Mouse (Mus musculus): ENCODE results near the gene Senp6. TPM values are rescaled to one million over a fixed set of nuclear protein-coding genes. Genes with fewer than 3 reads are reported as not detected.
"Not testable (repeated sequence)": the region's sequence is repeated elsewhere in the genome, so short reads cannot be mapped to it uniquely, and the experiment has no call there.

Senp6 gene
- 158 to 223 TPM (median 179 TPM) in 3 replicates for total RNA-seq (2017)

DNA sequence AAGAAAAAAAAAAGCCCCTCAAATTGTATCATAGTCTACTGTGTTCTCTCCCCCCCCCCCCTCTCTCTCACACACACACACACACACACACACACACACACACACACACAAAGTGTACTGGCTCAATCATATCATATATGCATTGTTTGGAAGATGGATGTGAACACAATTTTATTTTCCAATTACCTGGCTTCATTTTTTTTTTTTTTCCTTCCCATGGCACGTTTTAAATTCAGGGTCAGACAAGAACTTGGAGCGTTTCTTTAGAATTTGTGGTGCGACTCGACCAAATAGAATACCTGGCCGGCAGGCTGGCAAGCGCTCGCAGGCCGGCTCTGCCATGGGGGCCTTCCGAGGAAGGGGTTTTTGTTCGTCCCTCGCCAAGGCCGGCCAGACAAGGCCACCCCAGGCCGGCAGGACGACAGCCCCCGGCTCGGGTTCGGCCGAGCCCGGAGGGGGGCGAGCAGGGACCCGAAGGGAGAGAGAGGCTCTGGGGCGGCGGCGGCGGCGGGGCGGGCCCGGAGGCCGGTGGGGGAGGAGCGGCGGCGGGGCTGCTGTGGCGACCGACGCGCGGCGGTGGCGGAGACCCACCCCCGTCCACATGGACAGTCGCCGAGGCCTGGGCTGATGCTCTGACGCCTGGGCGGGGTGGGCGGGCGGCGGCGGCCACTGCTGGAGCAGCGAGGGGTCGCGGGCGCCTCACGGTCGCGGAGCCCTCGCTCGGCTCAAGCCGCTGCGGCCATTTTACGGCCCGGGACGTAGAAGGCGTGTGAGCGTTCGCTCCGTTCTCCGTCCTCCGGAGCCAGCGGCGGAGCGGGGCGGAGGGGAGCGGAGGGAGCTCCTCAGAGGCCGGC, at the start of gene Senp6:
Gene Senp6 (plus strand): TSS at position 537 of the 854 bp plus-strand sequence.
- peak; percentile 51 for ATAC-seq (replicated peaks; ENCODE audit: insufficient number of reproducible peaks, low FRiP score, low TSS enrichment, poor library complexity, severe bottlenecking)

DNA sequence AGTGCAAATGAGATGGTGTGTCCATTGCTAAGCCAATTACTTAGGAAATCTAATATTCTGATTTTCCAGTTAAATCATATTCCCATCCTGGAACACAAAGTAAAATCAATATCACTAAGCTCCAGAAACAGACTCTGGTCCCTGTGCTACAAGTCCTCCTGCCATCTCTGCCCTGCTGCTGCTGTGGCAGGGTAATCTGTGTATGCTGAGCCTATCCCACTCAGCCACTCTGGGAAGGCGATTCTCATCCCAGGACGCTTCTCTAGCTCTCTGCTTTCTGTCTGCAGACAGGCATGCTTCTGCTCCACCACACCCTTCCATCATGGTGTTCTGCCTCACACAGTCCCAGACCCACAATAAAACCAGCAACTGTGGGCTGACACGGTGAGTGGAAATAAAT, 46.3 kb upstream of the Senp6 start:
- ATAC-seq (replicated peaks; ENCODE audit: insufficient number of reproducible peaks, low FRiP score, low TSS enrichment, poor library complexity, severe bottlenecking): no peak

DNA sequence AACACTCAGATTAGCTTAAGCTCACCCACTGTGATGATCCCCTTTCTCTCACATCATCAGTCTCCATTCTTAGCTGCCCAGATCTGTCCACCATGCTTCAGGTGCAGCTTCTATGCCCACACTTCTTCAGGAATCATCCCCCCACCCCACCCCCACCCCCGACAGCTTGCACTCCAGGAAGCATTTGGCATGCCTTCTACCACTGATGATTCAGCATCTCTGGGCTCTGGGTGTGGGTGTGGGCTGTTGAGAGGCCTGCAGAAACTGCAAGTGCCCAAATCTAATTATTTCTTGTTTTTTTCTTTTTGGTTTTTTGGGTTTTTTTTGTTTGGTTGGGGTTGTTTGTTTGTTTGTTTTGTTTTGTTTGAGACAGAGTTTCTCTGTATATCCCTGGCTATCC, 45.1 kb upstream of the Senp6 start:
- no peak for ATAC-seq (replicated peaks; ENCODE audit: insufficient number of reproducible peaks, low FRiP score, low TSS enrichment, poor library complexity, severe bottlenecking)

DNA sequence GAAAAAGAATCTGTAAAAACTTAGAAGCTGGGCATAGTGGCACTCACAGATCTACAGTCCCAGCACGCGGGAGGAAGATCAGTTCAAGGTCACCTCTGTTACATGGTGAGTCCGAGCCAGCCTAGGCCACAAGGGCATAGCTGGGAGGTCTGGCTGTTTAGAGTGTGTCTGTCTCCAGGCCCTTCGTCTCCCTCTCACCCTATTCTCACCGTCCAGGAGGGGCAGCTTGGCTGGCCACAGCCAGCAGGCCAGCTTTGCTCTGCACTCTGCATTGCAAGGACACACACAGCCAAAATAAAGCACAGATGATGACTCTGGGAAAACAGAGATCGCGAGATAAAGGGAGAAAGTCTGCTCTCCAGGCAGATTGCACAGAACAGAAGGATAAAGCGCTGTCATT, 43.9 kb upstream of the Senp6 start:
- ATAC-seq (replicated peaks; ENCODE audit: insufficient number of reproducible peaks, low FRiP score, low TSS enrichment, poor library complexity, severe bottlenecking): no peak

DNA sequence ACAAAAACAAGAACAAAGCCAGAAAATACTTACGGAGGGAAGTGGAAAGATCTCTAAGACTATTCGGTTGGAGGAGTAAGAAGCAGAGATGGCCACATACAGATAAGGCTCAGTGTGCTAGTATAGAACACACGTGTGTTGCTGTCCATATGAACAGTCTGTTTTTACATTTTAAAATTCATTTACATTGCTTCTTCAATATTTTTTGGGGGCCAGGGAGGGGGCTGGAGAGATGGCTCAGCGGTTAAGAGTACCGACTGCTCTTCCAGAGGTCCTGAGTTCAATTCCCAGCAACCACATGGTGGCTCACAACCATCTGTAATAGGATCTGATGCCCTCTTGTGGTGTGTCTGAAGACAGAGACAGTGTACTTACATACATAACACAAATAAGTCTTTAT, 41.4 kb upstream of the Senp6 start:
- ATAC-seq (replicated peaks; ENCODE audit: insufficient number of reproducible peaks, low FRiP score, low TSS enrichment, poor library complexity, severe bottlenecking): not testable (repeated sequence)

DNA sequence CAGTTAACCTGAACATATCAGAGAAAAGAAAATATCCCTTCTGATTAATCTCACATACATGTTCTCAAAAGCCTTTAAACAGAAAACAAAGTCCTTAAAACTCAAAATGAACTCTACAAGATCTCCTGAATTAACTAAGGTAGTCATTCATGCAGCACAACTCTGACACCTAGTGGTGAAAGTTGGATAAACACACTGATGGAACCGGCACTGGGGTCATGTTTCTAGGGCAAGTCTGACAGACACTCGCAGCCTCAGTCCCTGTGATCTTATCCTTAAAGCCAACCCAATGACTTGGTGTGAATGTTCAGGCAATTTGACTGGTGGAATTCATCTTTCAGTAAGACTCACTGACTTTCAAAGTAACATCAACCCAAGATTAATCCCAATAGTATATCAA, 40.7 kb upstream of the Senp6 start:
- no peak for ATAC-seq (replicated peaks; ENCODE audit: insufficient number of reproducible peaks, low FRiP score, low TSS enrichment, poor library complexity, severe bottlenecking)

DNA sequence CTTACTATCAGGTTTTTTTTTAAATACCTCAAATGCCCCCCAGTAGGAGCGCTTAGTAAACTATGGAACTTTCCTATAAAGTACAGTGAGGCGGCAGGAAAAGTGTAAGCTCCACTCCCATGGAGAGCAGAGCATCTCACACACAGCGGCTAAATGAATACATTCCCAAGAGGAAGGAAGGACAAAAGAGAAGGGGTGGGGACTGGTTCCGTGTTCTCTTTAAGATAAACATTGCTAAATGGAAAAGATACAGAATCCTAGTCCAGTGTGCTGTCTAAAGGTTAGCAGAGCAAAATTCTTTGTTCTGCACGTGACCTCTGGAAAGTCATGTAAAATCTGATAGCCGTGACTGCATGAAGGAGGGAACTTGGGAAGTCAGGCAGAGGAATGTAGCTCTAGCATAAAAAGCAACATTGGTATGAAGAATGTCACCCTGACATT, 40.1 kb upstream of the Senp6 start:
- no peak for ATAC-seq (replicated peaks; ENCODE audit: insufficient number of reproducible peaks, low FRiP score, low TSS enrichment, poor library complexity, severe bottlenecking)

DNA sequence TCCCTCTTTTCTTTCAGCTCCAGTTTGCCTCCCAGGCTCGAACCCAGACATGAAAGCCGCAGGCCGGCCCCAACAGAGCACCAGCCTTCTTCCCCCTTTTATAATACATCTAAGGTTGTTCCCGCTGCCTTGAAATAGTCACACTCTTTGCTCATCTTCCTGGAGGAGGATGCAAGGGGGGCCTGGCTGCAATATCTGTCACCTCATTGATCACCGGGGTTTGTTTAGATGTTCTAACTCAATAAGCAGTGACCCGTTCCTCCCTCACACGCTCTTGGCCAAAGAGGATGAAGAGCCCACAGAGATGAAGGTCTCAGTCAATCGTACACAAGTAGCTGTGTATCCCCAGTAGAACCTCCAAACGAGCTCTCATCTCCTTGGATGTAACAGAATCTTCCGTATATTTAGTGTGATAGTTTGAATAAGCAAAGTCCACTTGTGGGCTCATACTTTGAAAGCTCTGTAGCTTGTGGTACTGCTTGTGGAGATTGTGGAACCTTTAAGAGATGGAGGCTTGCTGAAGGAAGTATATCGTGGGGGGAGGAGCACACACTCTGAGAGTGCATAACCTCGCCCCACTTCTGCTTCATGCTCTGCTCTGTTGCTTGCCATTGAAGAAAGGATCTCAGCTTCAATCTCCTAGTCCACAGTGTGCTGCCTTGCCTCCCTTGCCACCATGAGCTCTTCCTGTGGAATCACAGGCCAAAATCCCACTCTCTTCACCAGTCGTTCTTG, 29.3 kb upstream of the Senp6 start:
- no peak for ATAC-seq (replicated peaks; ENCODE audit: insufficient number of reproducible peaks, low FRiP score, low TSS enrichment, poor library complexity, severe bottlenecking)

DNA sequence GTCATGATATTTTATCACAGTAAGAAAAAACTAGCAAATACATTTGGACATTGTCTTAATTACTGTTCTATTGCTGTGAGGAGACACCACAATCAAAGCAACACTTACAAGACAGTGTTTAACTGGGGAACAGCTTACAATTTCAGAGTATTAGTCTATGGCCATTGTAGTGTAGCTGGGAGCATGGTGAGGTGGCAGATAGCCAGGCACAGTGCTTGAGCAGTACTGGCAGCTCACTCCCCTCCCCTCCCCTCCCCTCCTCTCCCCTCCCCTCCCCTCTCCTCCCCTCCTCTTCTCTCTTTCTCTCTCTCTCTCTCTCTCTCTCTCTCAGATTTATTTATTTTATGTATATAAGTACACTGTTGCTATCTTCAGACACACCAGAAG, 28.7 kb upstream of the Senp6 start:
- ATAC-seq (replicated peaks; ENCODE audit: insufficient number of reproducible peaks, low FRiP score, low TSS enrichment, poor library complexity, severe bottlenecking): no peak

DNA sequence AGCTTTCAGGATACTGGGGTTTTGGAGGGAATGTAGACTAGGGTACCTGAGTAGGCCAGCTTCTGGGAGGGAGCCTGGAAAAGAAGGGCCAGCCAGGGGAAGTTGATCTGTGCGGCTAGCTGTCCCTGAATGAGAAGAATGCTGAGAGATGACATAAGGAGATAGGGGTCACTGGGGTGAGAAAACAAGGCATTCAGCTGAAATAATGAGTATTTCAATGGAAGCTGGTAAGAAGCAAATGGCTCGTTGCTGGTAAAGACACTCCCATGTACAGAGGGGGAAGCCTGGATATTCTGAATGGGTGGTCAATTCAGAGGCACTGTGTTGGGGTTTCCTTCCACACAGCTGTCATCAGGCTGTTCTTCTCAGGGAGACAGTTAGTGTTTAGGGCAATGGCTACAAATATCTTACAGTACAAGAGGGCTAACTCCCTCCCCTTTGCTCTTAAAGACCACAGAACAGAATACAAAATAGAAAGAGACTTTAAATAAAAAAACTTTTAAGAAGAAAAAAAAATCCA, 27.3 kb upstream of the Senp6 start:
- no peak for ATAC-seq (replicated peaks; ENCODE audit: insufficient number of reproducible peaks, low FRiP score, low TSS enrichment, poor library complexity, severe bottlenecking)

DNA sequence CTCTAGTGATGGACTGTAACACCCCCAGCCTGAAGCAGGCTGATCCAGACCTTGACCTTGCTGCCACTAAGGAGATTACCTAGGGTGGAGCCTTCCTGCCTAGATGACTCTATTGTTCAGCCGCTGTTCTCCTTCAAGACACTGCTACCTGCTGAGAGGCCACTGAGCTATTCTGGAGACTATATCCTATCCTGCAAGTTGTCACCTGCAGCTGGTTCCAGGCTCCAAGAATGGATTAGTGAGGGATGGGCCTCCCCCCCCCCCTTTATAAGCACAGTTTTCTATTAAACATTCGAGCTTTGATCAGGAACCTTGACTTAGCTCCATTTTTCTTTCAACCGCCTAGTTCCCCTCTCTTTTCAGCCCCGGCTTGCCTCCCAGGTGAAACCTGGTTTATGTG, 22.4 kb upstream of the Senp6 start:
- not testable (repeated sequence) for ATAC-seq (replicated peaks; ENCODE audit: insufficient number of reproducible peaks, low FRiP score, low TSS enrichment, poor library complexity, severe bottlenecking)

DNA sequence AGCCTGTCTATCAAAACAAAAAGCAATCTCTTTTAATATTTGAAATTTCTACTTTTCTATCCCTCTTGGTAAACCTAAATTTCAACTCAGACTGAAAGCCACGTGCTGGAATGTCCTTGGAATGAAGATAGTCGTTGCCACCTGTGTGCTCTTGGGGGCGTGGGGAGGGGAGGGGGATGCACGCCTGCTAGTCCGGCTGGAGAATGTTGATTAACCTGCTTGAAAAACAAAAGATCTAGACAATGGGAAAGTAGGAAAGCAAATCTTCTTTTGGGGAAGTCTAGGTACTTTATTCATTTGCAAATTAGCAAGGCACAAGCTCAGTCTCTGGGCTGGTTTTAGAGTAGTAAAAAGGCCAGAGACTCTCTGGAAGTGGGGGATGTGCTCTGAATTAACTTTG, 17.4 kb upstream of the Senp6 start:
- not testable (repeated sequence) for ATAC-seq (replicated peaks; ENCODE audit: insufficient number of reproducible peaks, low FRiP score, low TSS enrichment, poor library complexity, severe bottlenecking)

DNA sequence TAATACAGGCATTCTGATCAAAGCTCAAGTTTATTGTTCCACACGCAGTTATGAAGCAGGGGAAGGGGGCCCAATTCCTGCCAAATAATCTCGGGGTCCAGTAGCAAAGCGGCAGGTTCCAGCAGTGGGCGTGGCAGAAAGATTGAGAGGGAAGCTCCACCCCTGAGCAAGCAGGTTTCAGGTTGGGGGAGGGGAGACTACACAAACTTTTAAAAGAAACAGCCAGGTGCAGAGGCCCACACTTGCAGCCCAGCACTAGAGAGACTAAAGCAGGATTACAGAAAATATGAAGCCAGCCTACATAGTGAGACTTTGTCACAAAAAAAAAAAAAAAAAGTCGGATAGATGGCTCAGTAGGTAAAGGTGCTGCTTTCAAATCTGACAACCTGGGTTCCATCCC, 13.8 kb upstream of the Senp6 start:
- ATAC-seq (replicated peaks; ENCODE audit: insufficient number of reproducible peaks, low FRiP score, low TSS enrichment, poor library complexity, severe bottlenecking): no peak

DNA sequence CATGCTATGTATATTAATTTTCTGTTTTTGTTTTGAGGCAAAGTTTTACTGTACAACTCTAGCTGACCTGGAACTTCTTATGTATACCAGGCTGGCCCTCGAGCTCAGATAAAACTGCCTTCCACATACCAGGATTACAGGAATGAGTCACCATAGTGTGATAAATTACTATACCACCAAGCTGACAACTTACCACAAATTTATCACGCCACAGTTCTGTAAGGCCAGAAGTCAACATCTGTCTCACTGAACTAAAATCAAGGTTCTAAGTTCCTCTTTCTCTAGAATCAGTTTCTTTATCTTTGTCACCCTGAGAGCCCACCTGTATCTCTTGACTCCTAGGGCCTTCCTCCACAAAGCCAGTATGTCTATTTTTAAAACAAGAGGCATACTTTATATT, 9.0 kb upstream of the Senp6 start:
- no peak for ATAC-seq (replicated peaks; ENCODE audit: insufficient number of reproducible peaks, low FRiP score, low TSS enrichment, poor library complexity, severe bottlenecking)

DNA sequence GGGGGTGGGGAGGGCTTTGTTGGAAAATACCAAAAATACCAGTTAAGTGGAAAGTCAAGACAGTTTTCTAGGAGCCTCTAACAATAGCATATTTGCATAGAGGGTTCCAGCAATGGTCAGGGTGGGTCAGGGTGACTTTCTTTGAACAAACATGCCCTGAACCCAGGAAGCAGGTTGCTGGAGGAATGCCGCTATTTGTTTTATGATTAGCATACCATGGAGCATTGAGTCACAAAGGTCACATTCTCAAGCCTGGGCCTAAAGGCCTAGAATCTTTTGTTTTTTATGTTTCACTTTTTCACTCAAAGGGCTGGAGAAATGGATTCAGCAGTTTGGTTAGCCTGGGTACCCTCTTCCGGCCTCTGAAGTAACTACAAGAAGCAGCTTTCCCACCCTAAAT, 1.2 kb upstream of the Senp6 start:
- not testable (repeated sequence) for ATAC-seq (replicated peaks; ENCODE audit: insufficient number of reproducible peaks, low FRiP score, low TSS enrichment, poor library complexity, severe bottlenecking)

DNA sequence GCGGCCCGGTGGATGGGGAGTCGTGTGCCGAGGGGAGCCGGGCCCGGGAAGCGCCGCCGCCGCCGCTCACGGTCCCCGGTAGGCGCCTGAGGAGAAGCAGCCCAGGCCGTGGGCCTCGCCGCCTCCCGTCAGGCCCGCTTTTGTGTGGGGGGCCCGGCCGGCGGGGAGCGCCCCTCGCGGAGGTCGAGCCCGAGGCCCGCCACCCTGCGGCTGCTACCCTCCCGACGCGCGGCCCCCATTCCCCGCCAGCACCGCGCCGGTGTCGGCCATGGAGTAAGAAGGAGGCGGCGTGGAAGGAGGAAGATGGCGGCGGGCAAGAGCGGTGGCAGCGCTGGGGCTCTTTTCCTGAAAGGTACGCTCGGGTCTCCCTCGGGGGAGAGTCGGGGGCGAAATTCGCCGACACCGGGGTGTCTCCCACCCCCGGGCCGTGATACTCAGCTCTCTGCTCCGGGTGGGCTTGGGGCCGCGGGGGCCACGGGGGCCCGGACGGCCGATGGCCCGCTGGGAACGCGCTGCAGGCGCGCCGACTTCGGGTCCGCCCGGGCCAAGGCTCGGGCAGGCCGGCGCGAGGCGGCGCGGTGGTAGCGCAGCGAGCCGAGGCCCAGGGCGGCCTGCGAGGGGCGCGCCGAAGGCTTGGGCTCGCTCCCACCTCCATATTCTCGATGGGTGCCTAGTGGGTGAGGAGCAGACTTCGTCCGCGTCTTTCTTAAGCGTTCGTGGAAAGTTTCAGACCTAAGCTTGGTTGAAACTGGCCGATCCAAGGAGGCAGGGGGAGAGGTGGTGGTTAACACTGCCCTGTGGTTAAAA, 721 bp downstream of the Senp6 start:
- ATAC-seq (replicated peaks; ENCODE audit: insufficient number of reproducible peaks, low FRiP score, low TSS enrichment, poor library complexity, severe bottlenecking): peak; percentile 67

DNA sequence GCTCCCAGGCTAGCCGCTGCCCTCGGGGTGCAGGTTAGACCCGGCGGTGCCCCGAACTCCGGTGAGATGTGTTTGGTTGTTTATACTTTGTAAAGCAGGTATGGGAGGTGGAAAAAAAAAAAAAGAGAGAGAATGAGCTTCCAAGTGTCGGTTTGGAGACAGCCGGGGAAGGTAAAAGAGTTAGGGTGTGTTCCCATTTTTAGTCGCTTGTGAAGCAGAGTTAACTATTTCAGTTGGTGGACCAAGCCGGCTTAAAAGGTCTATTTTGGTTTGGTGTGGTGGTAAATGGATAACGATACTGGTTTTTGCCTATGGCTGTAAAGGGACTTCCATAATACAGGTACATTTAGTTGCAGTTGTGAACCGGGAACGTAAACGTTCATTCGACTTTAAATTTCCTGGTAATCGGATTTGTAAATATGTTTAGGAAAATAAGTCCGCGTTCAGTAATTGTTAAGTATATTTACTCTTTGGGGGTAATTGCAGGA, 1.4 kb downstream of the Senp6 start:
- no peak; the same call in 1 of the 2 replicates for ATAC-seq (replicated peaks; ENCODE audit: insufficient number of reproducible peaks, low FRiP score, low TSS enrichment, poor library complexity, severe bottlenecking)

DNA sequence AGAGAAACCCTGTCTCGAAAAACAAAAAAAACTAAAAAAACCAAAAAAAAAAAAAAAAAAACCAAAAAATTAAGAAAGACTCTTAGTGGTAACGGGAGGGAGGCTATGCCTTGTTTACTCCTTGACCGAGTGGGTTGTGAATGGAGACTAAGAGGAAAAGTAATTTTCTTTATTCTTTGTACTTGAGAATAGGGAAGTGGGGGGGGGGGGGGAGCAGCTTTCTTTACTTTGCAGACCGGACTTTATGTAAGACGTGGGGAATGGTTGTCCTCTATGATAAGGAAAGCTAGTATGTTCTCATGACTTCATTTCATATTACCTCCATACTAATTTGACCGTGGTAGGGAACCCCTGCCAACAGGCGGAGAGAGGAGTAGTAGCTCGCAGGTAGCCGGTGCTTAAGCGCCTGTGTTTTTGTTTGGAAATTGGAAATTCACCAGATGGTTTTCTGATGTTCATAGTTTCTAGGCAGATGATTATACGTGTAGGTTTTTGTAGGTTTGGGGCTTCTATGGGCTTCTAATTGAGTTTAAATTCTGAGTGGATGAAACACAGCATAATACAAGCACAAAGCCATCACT, 2.1 kb downstream of the Senp6 start:
- no peak for ATAC-seq (replicated peaks; ENCODE audit: insufficient number of reproducible peaks, low FRiP score, low TSS enrichment, poor library complexity, severe bottlenecking)

DNA sequence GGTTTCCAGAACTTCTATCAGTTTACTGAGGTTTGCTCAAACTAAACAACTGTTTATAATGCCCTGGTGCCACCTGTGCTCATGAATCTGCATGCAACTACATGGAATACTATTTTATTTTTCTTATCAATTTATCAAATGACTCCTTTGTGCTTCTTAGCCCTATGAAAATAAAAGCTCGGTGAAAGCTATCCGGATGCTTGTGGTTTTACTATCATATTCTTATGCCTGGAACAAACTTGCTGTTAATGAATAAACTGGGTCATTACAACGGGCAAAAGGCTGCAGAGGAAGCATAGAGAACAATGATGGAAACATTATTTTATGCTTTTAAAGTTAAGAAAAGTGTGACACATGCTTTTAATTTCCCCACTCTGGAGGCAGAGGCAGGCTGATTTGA, 3.3 kb downstream of the Senp6 start:
- ATAC-seq (replicated peaks; ENCODE audit: insufficient number of reproducible peaks, low FRiP score, low TSS enrichment, poor library complexity, severe bottlenecking): no peak
